Mouse (Mus musculus): ENCODE data around the gene Samhd1. TPM values are rescaled to one million over a fixed set of nuclear protein-coding genes. Genes with fewer than 3 reads are reported as not detected.

Samhd1 gene
- polyA plus RNA-seq, 1 experiment = not detected

- Histone ChIP-seq H3K4me3 (ENCODE audit: insufficient read depth, low read depth, low read length) (no peak overlapping the region), H3K27ac (ENCODE audit: insufficient read depth, low read depth, low read length) (no peak overlapping the region), H3K4me1 (ENCODE audit: control insufficient read depth, insufficient read depth, low read length) (no peaks in the 10 kb centered on the region)
- TF ChIP-seq CTCF (IDR thresholded peaks at IDR 0.05; ENCODE audit: insufficient read depth, low read depth, low read length) (no peak), POLR2A (IDR thresholded peaks at IDR 0.05; ENCODE audit: insufficient read depth, low read depth, low read length) (no peak)
- 79% methylated on average over 4 of the region's 4 CpGs for whole genome bisulfite sequencing
Observed at GRCm38 (mm10) chr2:157118556-157118955, 16.5 kb downstream of the Samhd1 start.

GRCm38 (mm10) chr2:157116964-157117363 lies 18.1 kb downstream of the Samhd1 start:
- WGBS = 17% methylated on average over 3 of the region's 3 CpGs
- no peak for TF ChIP-seq POLR2A (IDR thresholded peaks at IDR 0.05; ENCODE audit: insufficient read depth, low read depth, low read length)
- no peak for TF ChIP-seq CTCF (IDR thresholded peaks at IDR 0.05; ENCODE audit: insufficient read depth, low read depth, low read length)
- Histone ChIP-seq H3K4me1 (ENCODE audit: control insufficient read depth, insufficient read depth, low read length) (no peaks in the 10 kb centered on the region), H3K4me3 (ENCODE audit: insufficient read depth, low read depth, low read length) (no peak overlapping the region), H3K27ac (ENCODE audit: insufficient read depth, low read depth, low read length) (no peak overlapping the region)

GRCm38 (mm10) chr2:157108236-157108635 lies 26.8 kb downstream of the Samhd1 start:
- WGBS = 87% methylated on average over 4 of the region's 4 CpGs
- Histone ChIP-seq H3K27ac (ENCODE audit: insufficient read depth, low read depth, low read length) (no peak overlapping the region), H3K4me3 (ENCODE audit: insufficient read depth, low read depth, low read length) (no peak overlapping the region), H3K4me1 (ENCODE audit: control insufficient read depth, insufficient read depth, low read length) (no peaks in the 10 kb centered on the region)
- TF ChIP-seq CTCF (IDR thresholded peaks at IDR 0.05; ENCODE audit: insufficient read depth, low read depth, low read length) (no peak), POLR2A (IDR thresholded peaks at IDR 0.05; ENCODE audit: insufficient read depth, low read depth, low read length) (no peak)

DNA sequence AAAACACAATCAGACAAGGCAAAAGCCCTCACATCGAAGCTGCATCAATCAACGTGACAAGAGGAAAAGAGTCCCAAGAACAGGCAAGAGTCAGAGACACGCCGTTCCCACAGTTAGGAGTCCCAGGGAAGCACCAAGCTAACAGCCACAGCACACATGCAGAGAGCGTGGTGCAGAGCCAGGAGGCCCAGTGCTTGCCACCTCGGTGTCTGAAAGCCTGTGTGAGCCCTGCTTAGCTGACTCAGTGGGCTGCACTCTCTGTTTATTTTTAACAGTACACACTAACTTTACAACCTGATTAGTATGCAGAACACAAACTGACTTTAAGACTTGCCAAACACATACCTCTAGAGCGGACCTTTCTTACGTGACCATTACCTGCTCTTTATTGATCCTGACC lies 30.6 kb downstream of the Samhd1 start:
- 75% methylated on average over 8 of the region's 8 CpGs for WGBS
- Histone ChIP-seq H3K4me3 (ENCODE audit: insufficient read depth, low read depth, low read length) (no peak overlapping the region), H3K4me1 (ENCODE audit: control insufficient read depth, insufficient read depth, low read length) (peaks cover 7% of the 10 kb centered on the region; the same call in 1 of the 2 replicates), H3K27ac (ENCODE audit: insufficient read depth, low read depth, low read length) (no peak overlapping the region)
- TF ChIP-seq CTCF (IDR thresholded peaks at IDR 0.05; ENCODE audit: insufficient read depth, low read depth, low read length) = no peak
- no peak for TF ChIP-seq POLR2A (IDR thresholded peaks at IDR 0.05; ENCODE audit: insufficient read depth, low read depth, low read length)

DNA sequence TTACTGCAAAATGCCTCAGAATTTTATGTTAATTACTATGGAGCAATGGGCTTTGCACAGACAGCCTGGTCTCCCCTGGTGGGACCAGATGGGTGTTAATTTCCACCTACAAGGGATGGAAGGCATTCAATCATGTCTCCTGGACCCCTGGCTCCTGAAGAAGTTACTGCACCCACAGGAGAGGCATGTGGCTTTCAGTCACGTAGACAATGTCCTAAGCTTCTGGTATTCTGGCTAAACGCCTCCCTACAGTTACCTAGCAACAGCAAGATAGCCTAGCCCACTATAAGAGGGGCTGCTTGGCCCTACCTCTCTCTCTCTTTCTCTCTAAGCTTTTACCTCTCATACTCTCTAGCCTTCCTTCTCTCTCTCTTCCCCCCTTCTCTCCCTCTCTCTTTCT lies 32.8 kb downstream of the Samhd1 start:
- 80% methylated on average over 2 of the region's 2 CpGs for WGBS
- no peak overlapping the region for H3K27ac ChIP-seq (ENCODE audit: insufficient read depth, low read depth, low read length)
- no peak overlapping the region for H3K4me3 ChIP-seq (ENCODE audit: insufficient read depth, low read depth, low read length)
- TF ChIP-seq CTCF (IDR thresholded peaks at IDR 0.05; ENCODE audit: insufficient read depth, low read depth, low read length) (no peak), POLR2A (IDR thresholded peaks at IDR 0.05; ENCODE audit: insufficient read depth, low read depth, low read length) (no peak)
- H3K4me1 ChIP-seq (ENCODE audit: control insufficient read depth, insufficient read depth, low read length) = peaks cover 7% of the 10 kb centered on the region; the same call in 1 of the 2 replicates

- Histone ChIP-seq H3K4me1 (ENCODE audit: control insufficient read depth, insufficient read depth, low read length) (peaks cover 7% of the 10 kb centered on the region; the same call in 1 of the 2 replicates), H3K4me3 (ENCODE audit: insufficient read depth, low read depth, low read length) (no peak overlapping the region), H3K27ac (ENCODE audit: insufficient read depth, low read depth, low read length) (no peak overlapping the region)
- WGBS = 88% methylated on average over 9 of the region's 9 CpGs
- TF ChIP-seq POLR2A (IDR thresholded peaks at IDR 0.05; ENCODE audit: insufficient read depth, low read depth, low read length) (no peak), CTCF (IDR thresholded peaks at IDR 0.05; ENCODE audit: insufficient read depth, low read depth, low read length) (no peak)
Observed at GRCm38 (mm10) chr2:157101650-157102049, 33.4 kb downstream of the Samhd1 start.

GRCm38 (mm10) chr2:157100319-157100605 lies 34.8 kb downstream of the Samhd1 start:
- H3K4me3 ChIP-seq (ENCODE audit: insufficient read depth, low read depth, low read length) = no peak overlapping the region
- H3K4me1 ChIP-seq (ENCODE audit: control insufficient read depth, insufficient read depth, low read length) = peaks cover 7% of the 10 kb centered on the region; the same call in 1 of the 2 replicates
- no peak overlapping the region for H3K27ac ChIP-seq (ENCODE audit: insufficient read depth, low read depth, low read length)
- no peak for TF ChIP-seq POLR2A (IDR thresholded peaks at IDR 0.05; ENCODE audit: insufficient read depth, low read depth, low read length)
- no peak for TF ChIP-seq CTCF (IDR thresholded peaks at IDR 0.05; ENCODE audit: insufficient read depth, low read depth, low read length)
- 70% methylated on average over 12 of the region's 12 CpGs for WGBS

GRCm38 (mm10) chr2:157099532-157100318 lies 35.3 kb downstream of the Samhd1 start:
- 83% methylated on average over 12 of the region's 12 CpGs for WGBS
- no peak overlapping the region for H3K4me3 ChIP-seq (ENCODE audit: insufficient read depth, low read depth, low read length)
- H3K4me1 ChIP-seq (ENCODE audit: control insufficient read depth, insufficient read depth, low read length) = peaks cover 7% of the 10 kb centered on the region; the same call in 1 of the 2 replicates
- H3K27ac ChIP-seq (ENCODE audit: insufficient read depth, low read depth, low read length) = no peak overlapping the region
- TF ChIP-seq POLR2A (IDR thresholded peaks at IDR 0.05; ENCODE audit: insufficient read depth, low read depth, low read length) (no peak), CTCF (IDR thresholded peaks at IDR 0.05; ENCODE audit: insufficient read depth, low read depth, low read length) (no peak)

DNA sequence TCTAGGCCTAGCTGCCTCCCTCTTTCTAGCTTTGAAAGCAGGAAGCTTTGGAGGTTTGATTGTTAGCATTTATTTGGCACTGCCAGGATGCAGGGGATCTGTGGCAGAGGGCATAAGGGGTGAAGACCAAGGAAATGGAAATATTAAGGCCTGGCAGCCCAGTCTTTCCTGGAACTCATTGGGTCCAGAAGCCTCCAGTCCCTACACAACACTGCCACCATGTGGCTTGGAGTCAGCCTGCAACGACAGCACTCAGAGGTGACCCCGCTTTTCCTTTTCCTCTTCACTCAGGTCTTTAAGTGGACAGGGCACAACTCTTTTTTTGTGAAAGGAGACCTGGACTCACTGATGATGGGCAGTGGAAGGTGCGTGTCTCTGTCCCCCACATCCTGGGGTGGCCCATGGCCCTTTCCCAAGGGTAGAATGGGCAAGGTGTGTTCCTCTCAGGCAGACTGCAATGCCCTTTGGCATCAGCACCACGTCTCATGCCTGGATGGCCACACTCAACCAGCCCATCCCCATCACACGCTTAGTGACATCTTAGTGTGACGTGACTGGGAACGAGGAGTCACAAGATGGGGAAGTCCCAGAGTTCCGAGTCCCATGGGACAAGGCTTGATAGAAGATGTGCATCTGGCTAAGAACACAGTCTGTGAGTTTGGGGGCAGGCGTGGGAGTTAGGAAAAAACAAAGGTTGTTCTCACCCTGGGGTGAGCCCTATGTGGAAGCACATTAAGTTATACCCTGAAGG lies 39.9 kb downstream of the Samhd1 start:
- Histone ChIP-seq H3K27ac (ENCODE audit: insufficient read depth, low read depth, low read length) (no peak overlapping the region), H3K4me1 (ENCODE audit: control insufficient read depth, insufficient read depth, low read length) (peaks cover 27% of the 10 kb centered on the region), H3K4me3 (ENCODE audit: insufficient read depth, low read depth, low read length) (no peak overlapping the region)
- 59% methylated on average over 9 of the region's 9 CpGs for WGBS
- TF ChIP-seq POLR2A (IDR thresholded peaks at IDR 0.05; ENCODE audit: insufficient read depth, low read depth, low read length) (no peak), CTCF (IDR thresholded peaks at IDR 0.05; ENCODE audit: insufficient read depth, low read depth, low read length) (peak; percentile 91)
